Mouse (Mus musculus) spleen, postnatal 4 days (tissue): ENCODE results near the gene Tbc1d15.

Experiments used
- DNase-seq, 2 experiments: peaks; one replicate each; pipeline ENCODE4 v3.0.0; 2022; ENCODE audit warnings: low spot score in 2 of 2

The Tbc1d15 gene

DNA sequence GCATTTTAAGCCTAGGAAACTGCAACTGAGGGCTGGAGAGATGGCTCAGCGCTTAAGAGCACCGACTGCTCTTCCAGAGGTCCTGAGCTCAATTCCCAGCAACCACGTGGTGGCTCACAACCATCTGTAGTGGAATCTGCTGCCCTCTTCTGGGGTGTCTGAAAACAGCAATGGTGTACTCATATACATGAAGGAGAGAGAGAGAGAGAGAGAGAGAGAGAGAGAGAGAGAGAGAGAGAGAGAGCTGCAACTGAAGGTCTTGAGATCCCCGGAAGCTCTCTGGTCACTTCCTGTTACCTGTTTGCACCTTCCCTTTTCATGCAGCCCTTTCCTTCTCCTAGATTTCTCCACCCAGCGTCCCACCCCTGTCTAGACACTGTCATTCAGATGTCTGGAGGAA is 91.0 kb downstream of the Tbc1d15 start:
- no peak for DNase-seq
